30 mouse cellular contexts compared by ENCODE assay signal in genomic region chr2:93133301-93133971, GRCm38 (mm10). TPM values are rescaled to one million over a fixed set of nuclear protein-coding genes. Genes with fewer than 3 reads are reported as not detected.
A peak's percentile ranks its signal among the peaks of the same experiment; 100 is the strongest.
DNase-seq lines count a peak whose midpoint lies in the region; ATAC-seq lines count a peak whose summit lies in the region.
"Had no signal": no experiment of that assay in that cellular context is flagged by ENCODE, and none has a peak within 500 bp of the region (broad histone marks: within the 10 kb centered on the region; RNA-seq: fewer than 3 reads in every experiment).

No protein-coding gene starts in this region.

- no peak overlapping the region for H3K27ac ChIP-seq in embryonic facial prominence, embryonic 14.5 days (replicated peaks; ENCODE audit: low read depth, low read length)
- no peak overlapping the region for H3K27ac ChIP-seq in embryonic facial prominence, embryonic 10.5 days (replicated peaks)
- H3K27ac ChIP-seq: heart, embryonic 15.5 days; hindbrain, embryonic 10.5 days had no signal

- H3K9me3 ChIP-seq in embryonic facial prominence, embryonic 14.5 days (ENCODE audit: control insufficient read depth, low read length) = no peaks in the 10 kb centered on the region
- no peaks in the 10 kb centered on the region for H3K9me3 ChIP-seq in embryonic facial prominence, embryonic 10.5 days
- H3K9me3 ChIP-seq: embryonic facial prominence, embryonic 15.5 days; heart, embryonic 12.5 days; heart, embryonic 15.5 days; hindbrain, embryonic 10.5 days; hindbrain, embryonic 13.5 days; intestine, embryonic 15.5 days had no signal

- no peaks in the 10 kb centered on the region for H3K36me3 ChIP-seq in embryonic facial prominence, embryonic 14.5 days (ENCODE audit: control insufficient read depth, insufficient read depth, low read length)
- H3K36me3 ChIP-seq in embryonic facial prominence, embryonic 10.5 days (replicated peaks) = no peaks in the 10 kb centered on the region
- H3K36me3 ChIP-seq: embryonic facial prominence, embryonic 15.5 days; heart, embryonic 12.5 days; heart, embryonic 15.5 days; hindbrain, embryonic 10.5 days; hindbrain, embryonic 13.5 days; intestine, embryonic 15.5 days had no signal

- no peaks in the 10 kb centered on the region for H3K27me3 ChIP-seq in embryonic facial prominence, embryonic 14.5 days (replicated peaks; ENCODE audit: control insufficient read depth, insufficient read depth, low read length)
- H3K27me3 ChIP-seq in embryonic facial prominence, embryonic 10.5 days (replicated peaks; ENCODE audit: low read depth, poor library complexity, severe bottlenecking) = peaks cover 8% of the 10 kb centered on the region; the same call in 1 of the 2 replicates
- H3K27me3 ChIP-seq: embryonic facial prominence, embryonic 15.5 days; heart, embryonic 15.5 days; intestine, embryonic 15.5 days had no signal

- no peak overlapping the region for H3K9ac ChIP-seq in embryonic facial prominence, embryonic 14.5 days (ENCODE audit: low read depth, low read length)
- H3K9ac ChIP-seq: embryonic facial prominence, embryonic 15.5 days; forebrain, postnatal 0 days; heart, embryonic 12.5 days; heart, embryonic 15.5 days; hindbrain, embryonic 13.5 days; intestine, embryonic 15.5 days had no signal

- H3K4me2 ChIP-seq in embryonic facial prominence, embryonic 14.5 days (ENCODE audit: low read depth, low read length) = no peak overlapping the region
- H3K4me2 ChIP-seq: embryonic facial prominence, embryonic 15.5 days; heart, embryonic 12.5 days; heart, embryonic 15.5 days; hindbrain, embryonic 13.5 days; intestine, embryonic 15.5 days had no signal

- no peak overlapping the region for H3K4me3 ChIP-seq in embryonic facial prominence, embryonic 14.5 days (ENCODE audit: low read depth, low read length)
- no peak overlapping the region for H3K4me3 ChIP-seq in embryonic facial prominence, embryonic 10.5 days
- H3K4me3 ChIP-seq: embryonic facial prominence, embryonic 15.5 days; heart, embryonic 12.5 days; heart, embryonic 15.5 days; hindbrain, embryonic 10.5 days; hindbrain, embryonic 13.5 days; intestine, embryonic 15.5 days had no signal

- no peak for ATAC-seq in embryonic facial prominence, embryonic 14.5 days (ENCODE audit: low read depth)
- ATAC-seq: activated CD4-positive, CD25-positive, alpha-beta regulatory T cell, adult 4 months; forebrain, postnatal 0 days; hindbrain, embryonic 16.5 days; intestine, embryonic 15.5 days had no signal

- peaks cover 3% of the 10 kb centered on the region; the same call in 1 of the 2 replicates for H3K4me1 ChIP-seq in embryonic facial prominence, embryonic 14.5 days (ENCODE audit: control insufficient read depth, insufficient read depth, low read length)
- peaks cover 39% of the 10 kb centered on the region for H3K4me1 ChIP-seq in embryonic facial prominence, embryonic 10.5 days
- H3K4me1 ChIP-seq: intestine, embryonic 15.5 days had no signal

- 61% methylated on average over 10 of the region's 10 CpGs for WGBS in embryonic facial prominence, embryonic 14.5 days
- WGBS in embryonic facial prominence, embryonic 10.5 days = 72% methylated on average over 10 of the region's 10 CpGs

- DNase-seq in embryonic facial prominence, embryonic 14.5 days (ENCODE audit: low spot score) = peak; percentile 47
- no peak for DNase-seq in embryonic facial prominence, embryonic 10.5 days (ENCODE audit: low spot score)
- DNase-seq in 3134 (ENCODE audit: extremely low read depth, insufficient read length, low spot score) (peak; percentile 41), A20 (ENCODE audit: low read depth, low spot score) (peak; percentile 22)
- DNase-seq in fibroblast of lung, adult 2 months (ENCODE audit: low read depth) = peak; percentile 40
- no peak for DNase-seq in thymus, adult 18-20 months
- DNase-seq in kidney, postnatal 25 days = no peak
- no peak for DNase-seq in layer of hippocampus, postnatal 14 days (ENCODE audit: low spot score in 2 of 2)
- DNase-seq: adrenal gland, adult 8-10 months; adrenal gland, postnatal 36 days; B cell, adult 2 months; cerebellum, adult 2 months; cerebellum, postnatal 10 days; cerebellum, postnatal 36 days; embryo, embryonic 11 days; forebrain, postnatal 0 days; gastrocnemius, postnatal 25 days; heart, adult 18-20 months; heart, postnatal 10 days; heart, postnatal 36 days; kidney, adult 11 months had no signal

RNA-seq across cellular contexts. Expression of gene Trp53i11, which starts 53.9 kb away (rescaled TPM):
- polyA plus RNA-seq in embryonic facial prominence, embryonic 14.5 days (2014; fragmentation: Nextera tagmentation; extraction: Ambion mirVana) = 33.6 and 37.5 TPM in 2 replicates
- 72.5 and 95.2 TPM in 2 replicates for polyA plus RNA-seq in embryonic facial prominence, embryonic 10.5 days (2016; fragmentation: Nextera tagmentation; extraction: Ambion mirVana)
- total RNA-seq in layer of hippocampus, postnatal 14 days (2021) = 10 to 100 TPM; 49.2 to 53.7 TPM
- total RNA-seq: MEL had no signal

Comparison
In these comparisons a context has a peak if more than half of its experiments do, and no peak if none do; other contexts are left out.
1. DNase-seq: peak in embryonic facial prominence, embryonic 14.5 days (single experiment), 3134 (single experiment), A20 (single experiment) and fibroblast of lung, adult 2 months (single experiment); none in embryonic facial prominence, embryonic 10.5 days (single experiment), thymus, adult 18-20 months (0 of 2), kidney, postnatal 25 days (0 of 2) and layer of hippocampus, postnatal 14 days (0 of 2).